Mouse (Mus musculus): ENCODE data around the gene Clcn1.

GRCm38 (mm10) chr6:42260430-42260829 lies 26.1 kb upstream of the Clcn1 start:
- TF ChIP-seq CHD2 (IDR thresholded peaks at IDR 0.05; ENCODE audit: low read depth, low read length) (no peak), ZNF384 (IDR thresholded peaks at IDR 0.05; ENCODE audit: low read depth, low read length) (no peak)

Measured in ES-E14 (cell line).